Mouse (Mus musculus): Measurements from ENCODE around the gene Bcat1.

The Bcat1 gene

GRCm38 (mm10) chr6:145009859-145010818 lies 65.8 kb downstream of the Bcat1 start:
- DNase-seq (ENCODE audit: low read depth, low spot score) = peak; percentile 56

GRCm38 (mm10) chr6:145003459-145003858 lies 72.5 kb downstream of the Bcat1 start:
- DNase-seq (ENCODE audit: low read depth, low spot score) = no peak

GRCm38 (mm10) chr6:145002094-145002936 lies 73.7 kb downstream of the Bcat1 start:
- DNase-seq (ENCODE audit: low read depth, low spot score) = no peak

GRCm38 (mm10) chr6:145001493-145001892 lies 74.5 kb downstream of the Bcat1 start:
- no peak for DNase-seq (ENCODE audit: low read depth, low spot score)

- DNase-seq (ENCODE audit: low read depth, low spot score) = peak; percentile 19
These were observed 78.8 kb downstream of the Bcat1 start for GRCm38 (mm10) chr6:144997229-144997628.

- DNase-seq (ENCODE audit: low read depth, low spot score) = peak; percentile 7
These were observed 83.9 kb downstream of the Bcat1 start for GRCm38 (mm10) chr6:144992111-144992510.

GRCm38 (mm10) chr6:144989193-144989592 lies 86.8 kb downstream of the Bcat1 start:
- no peak for DNase-seq (ENCODE audit: low read depth, low spot score)

GRCm38 (mm10) chr6:144987676-144988075 lies 88.3 kb downstream of the Bcat1 start:
- DNase-seq (ENCODE audit: low read depth, low spot score) = no peak

- no peak for DNase-seq (ENCODE audit: low read depth, low spot score)
These were observed 88.8 kb downstream of the Bcat1 start for GRCm38 (mm10) chr6:144987216-144987615.

- DNase-seq (ENCODE audit: low read depth, low spot score) = no peak
These were observed 91.8 kb downstream of the Bcat1 start for GRCm38 (mm10) chr6:144984221-144984620.

- no peak for DNase-seq (ENCODE audit: low read depth, low spot score)
These were observed 93.9 kb downstream of the Bcat1 start for GRCm38 (mm10) chr6:144982093-144982492.

- DNase-seq (ENCODE audit: low read depth, low spot score) = no peak
These were observed 103.6 kb downstream of the Bcat1 start for GRCm38 (mm10) chr6:144972351-144972750.

GRCm38 (mm10) chr6:144970900-144971299 lies 105.1 kb downstream of the Bcat1 start:
- no peak for DNase-seq (ENCODE audit: low read depth, low spot score)

- no peak for DNase-seq (ENCODE audit: low read depth, low spot score)
These were observed 108.4 kb downstream of the Bcat1 start for GRCm38 (mm10) chr6:144967536-144967935.

- no peak for DNase-seq (ENCODE audit: low read depth, low spot score)
These were observed 111.8 kb downstream of the Bcat1 start for GRCm38 (mm10) chr6:144964205-144964604.

GRCm38 (mm10) chr6:144963156-144963555 lies 112.8 kb downstream of the Bcat1 start:
- DNase-seq (ENCODE audit: low read depth, low spot score) = no peak

- no peak for DNase-seq (ENCODE audit: low read depth, low spot score)
These were observed 114.0 kb downstream of the Bcat1 start for GRCm38 (mm10) chr6:144962013-144962354.

GRCm38 (mm10) chr6:144961253-144962012 lies 114.6 kb downstream of the Bcat1 start:
- DNase-seq (ENCODE audit: low read depth, low spot score) = peak; percentile 48

GRCm38 (mm10) chr6:144955887-144956547 lies 120.0 kb downstream of the Bcat1 start:
- DNase-seq (ENCODE audit: low read depth, low spot score) = no peak

- no peak for DNase-seq (ENCODE audit: low read depth, low spot score)
These were observed 123.1 kb downstream of the Bcat1 start for GRCm38 (mm10) chr6:144952885-144953284.
